Mouse (Mus musculus): ENCODE data around the gene Fam166a.

GRCm38 (mm10) chr2:25218445-25218844, at the start of gene Fam166a:
- TF ChIP-seq CTCF (IDR thresholded peaks at IDR 0.05; ENCODE audit: low read depth, low read length) (no peak), EP300 (IDR thresholded peaks at IDR 0.05; ENCODE audit: insufficient read depth, low read depth, low read length) (no peak), POLR2A (IDR thresholded peaks at IDR 0.05; ENCODE audit: insufficient read depth, low read length) (no peak)
